Mouse (Mus musculus): ENCODE results near the gene Gabbr1.

DNA sequence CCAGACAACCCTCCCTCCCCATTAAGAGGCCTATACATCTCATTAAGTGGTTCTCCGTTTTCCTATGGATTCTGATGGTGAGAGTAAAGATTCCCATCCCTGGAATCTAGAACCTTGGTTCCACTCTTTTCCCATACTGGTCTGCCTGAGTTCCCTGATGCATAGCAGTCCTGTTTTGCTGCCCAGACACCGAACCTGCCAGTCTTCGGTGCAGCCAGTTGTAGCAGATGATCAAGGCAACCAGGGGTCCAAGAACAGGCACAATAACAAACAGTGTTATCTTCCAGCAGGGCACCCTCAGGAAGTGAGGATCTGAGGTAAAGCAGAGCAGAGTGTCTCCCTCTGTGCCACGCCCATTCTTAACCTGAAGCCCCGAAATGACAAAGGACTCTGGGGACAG is 33.6 kb upstream of the Gabbr1 start:
- no peak for TF ChIP-seq CTCF (IDR thresholded peaks at IDR 0.05; ENCODE audit: extremely low read depth, insufficient read depth, insufficient read length, insufficient replicate concordance)
- no peak for TF ChIP-seq POLR2A (IDR thresholded peaks at IDR 0.05; ENCODE audit: low read depth, low read length)

Data from spleen, adult 2 months (tissue).